In the genomic region with DNA sequence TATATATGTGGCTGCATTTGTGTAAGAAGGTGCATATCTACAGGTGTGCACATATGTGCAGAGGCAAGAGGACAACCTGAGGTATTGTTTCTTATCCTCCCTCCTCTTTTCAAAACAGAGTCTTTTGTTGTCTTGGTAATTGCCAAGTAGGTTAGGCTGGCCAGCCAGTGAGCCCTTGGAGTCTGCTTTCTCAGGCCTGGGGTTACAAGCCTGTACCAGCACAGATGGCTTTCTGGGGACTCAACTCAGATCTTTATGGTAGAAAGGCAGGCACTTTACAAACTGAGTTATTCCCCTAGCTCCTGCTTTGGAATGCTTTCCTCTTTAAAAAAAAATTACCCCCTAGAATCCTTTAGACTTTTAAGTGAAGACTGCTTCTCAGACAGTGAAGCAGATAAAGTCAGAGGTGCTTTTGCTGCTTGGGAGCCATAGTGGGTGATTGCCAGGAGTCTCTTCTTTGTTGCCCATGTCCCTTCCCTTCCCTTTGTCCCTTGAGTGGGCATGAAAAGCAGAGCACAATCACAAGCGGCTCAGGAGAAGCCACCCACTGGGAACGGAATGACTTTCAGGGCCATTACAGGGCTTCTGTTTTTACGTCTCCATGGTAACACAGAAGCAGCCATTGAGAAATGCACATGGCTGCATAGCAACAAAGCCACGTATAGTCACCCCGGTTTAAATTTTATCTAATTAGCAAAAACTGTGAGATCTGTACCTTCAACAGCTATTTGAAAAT, we compare ENCODE assay signal across 12 mouse cellular contexts. TPM values are rescaled to one million over a fixed set of nuclear protein-coding genes. Genes with fewer than 3 reads are reported as not detected.
DNase-seq lines count a peak whose midpoint lies in the region; ATAC-seq and TF ChIP-seq lines count a peak whose summit lies in the region.
"Had no signal": no experiment of that assay in that cellular context is flagged by ENCODE, and none has a peak within 500 bp of the region (broad histone marks: within the 10 kb centered on the region; RNA-seq: fewer than 3 reads in every experiment).

No protein-coding gene starts in this region.

- no peak overlapping the region for H3K27ac ChIP-seq in lung, embryonic 15.5 days
- peak overlapping the region; percentile 74 for H3K27ac ChIP-seq in forebrain, embryonic 12.5 days
- peak overlapping the region; percentile 83 for H3K27ac ChIP-seq in limb, embryonic 10.5 days
- H3K27ac ChIP-seq in layer of hippocampus, adult 2 months: no peak overlapping the region

- no peak overlapping the region for H3K9ac ChIP-seq in lung, embryonic 15.5 days
- no peak overlapping the region for H3K9ac ChIP-seq in forebrain, embryonic 12.5 days

- H3K9me3 ChIP-seq in lung, embryonic 15.5 days: no peaks in the 10 kb centered on the region; the same call in 1 of the 2 replicates
- peaks cover 4% of the 10 kb centered on the region; the same call in 1 of the 2 replicates for H3K9me3 ChIP-seq in forebrain, embryonic 12.5 days
- H3K9me3 ChIP-seq in limb, embryonic 10.5 days (replicated peaks): no peaks in the 10 kb centered on the region
- H3K9me3 ChIP-seq: G1E had no signal

- no peak for TF ChIP-seq CTCF in layer of hippocampus, adult 2 months (conservative IDR thresholded peaks at IDR 0.05)

- ATAC-seq in lung, embryonic 15.5 days (ENCODE audit: borderline replicate concordance, extremely low read depth, low FRiP score, low TSS enrichment): no peak; the same call in 1 of the 2 replicates
- peak; percentile 95 for ATAC-seq in forebrain, embryonic 12.5 days (ENCODE audit: low FRiP score)

- no peak for DNase-seq in lung, postnatal 10 days
- peak; percentile 51 for DNase-seq in limb, embryonic 10.5 days (ENCODE audit: low spot score)
- DNase-seq in retina, embryonic 14.5 days (ENCODE audit: low spot score): peak; percentile 83
- no peak for DNase-seq in left cerebral cortex, adult 9 months (ENCODE audit: low spot score in 2 of 2)
- DNase-seq in layer of hippocampus, adult 11-12 months (ENCODE audit: low spot score): no peak
- no peak for DNase-seq in layer of hippocampus, adult 2 months (ENCODE audit: low spot score in 2 of 2)
- DNase-seq: gastrocnemius, postnatal 10 days; kidney, postnatal 36 days had no signal

- H3K4me1 ChIP-seq in lung, embryonic 15.5 days: 0 out of 2 replicates have a peak, but pooled peaks cover 7% of the 10 kb centered on the region
- peaks cover 17% of the 10 kb centered on the region for H3K4me1 ChIP-seq in forebrain, embryonic 12.5 days
- H3K4me1 ChIP-seq in limb, embryonic 10.5 days: peaks cover 12% of the 10 kb centered on the region
- H3K4me1 ChIP-seq: megakaryocyte, embryonic 14.5 days had no signal

- 0 out of 2 replicates have a peak overlapping the region, but pooled peaks have one; percentile 16 for H3K4me2 ChIP-seq in lung, embryonic 15.5 days
- peak overlapping the region; percentile 40 for H3K4me2 ChIP-seq in forebrain, embryonic 12.5 days

- H3K36me3 ChIP-seq in lung, embryonic 15.5 days: no peaks in the 10 kb centered on the region
- H3K36me3 ChIP-seq in forebrain, embryonic 12.5 days (replicated peaks): no peaks in the 10 kb centered on the region
- no peaks in the 10 kb centered on the region for H3K36me3 ChIP-seq in limb, embryonic 10.5 days
- H3K36me3 ChIP-seq: G1E had no signal

- no peaks in the 10 kb centered on the region for H3K27me3 ChIP-seq in lung, embryonic 15.5 days
- peaks cover 31% of the 10 kb centered on the region for H3K27me3 ChIP-seq in forebrain, embryonic 12.5 days
- H3K27me3 ChIP-seq in limb, embryonic 10.5 days (ENCODE audit: low read depth, poor library complexity, severe bottlenecking): no peaks in the 10 kb centered on the region
- H3K27me3 ChIP-seq: megakaryocyte, embryonic 14.5 days had no signal

- 17% methylated on average over 5 of the region's 5 CpGs for WGBS in lung, embryonic 15.5 days
- 2% methylated on average over 5 of the region's 5 CpGs for WGBS in forebrain, embryonic 12.5 days
- WGBS in limb, embryonic 10.5 days: 11% methylated on average over 5 of the region's 5 CpGs

- H3K4me3 ChIP-seq in lung, embryonic 15.5 days: no peak overlapping the region
- H3K4me3 ChIP-seq in forebrain, embryonic 12.5 days (replicated peaks): peak overlapping the region; percentile 0; the same call in 1 of the 2 replicates
- H3K4me3 ChIP-seq in limb, embryonic 10.5 days: peak overlapping the region; percentile 10; the same call in 1 of the 2 replicates
- no peak overlapping the region for H3K4me3 ChIP-seq in layer of hippocampus, adult 2 months
- H3K4me3 ChIP-seq: megakaryocyte, embryonic 14.5 days had no signal

RNA-seq across cellular contexts. Expression of gene Fmo4, which starts 18.2 kb away (rescaled TPM):
- 1.5 and 1.8 TPM in 2 replicates for polyA plus RNA-seq in lung, embryonic 15.5 days (2015; fragmentation: Nextera tagmentation; extraction: Ambion mirVana)
- polyA plus RNA-seq in forebrain, embryonic 12.5 days (2016; fragmentation: Nextera tagmentation; extraction: Ambion mirVana): 0.23 TPM in 1 of 2 replicates, not detected in the other
- 0.08 TPM in 1 of 2 replicates, not detected in the other for polyA plus RNA-seq in limb, embryonic 10.5 days (2016; fragmentation: Nextera tagmentation; extraction: Ambion mirVana)
- not detected for total RNA-seq in layer of hippocampus, adult 2 months (2021)

RNA-seq across cellular contexts. Expression of gene Fmo1, which starts 34.4 kb away (rescaled TPM):
- polyA plus RNA-seq in lung, embryonic 15.5 days (2015; fragmentation: Nextera tagmentation; extraction: Ambion mirVana): 15.1 and 17.1 TPM in 2 replicates
- 11.0 and 15.9 TPM in 2 replicates for polyA plus RNA-seq in forebrain, embryonic 12.5 days (2016; fragmentation: Nextera tagmentation; extraction: Ambion mirVana)
- 1.6 and 2.1 TPM in 2 replicates for polyA plus RNA-seq in limb, embryonic 10.5 days (2016; fragmentation: Nextera tagmentation; extraction: Ambion mirVana)
- 10 to 100 TPM in 1 of 2 experiments, 1 to 10 TPM in 1; 7.5 to 13.5 TPM for total RNA-seq in layer of hippocampus, adult 2 months (2021)
- polyA plus RNA-seq: G1E had no signal

Comparison
In these comparisons a context has a peak if more than half of its experiments do, and no peak if none do; other contexts are left out.
1. H3K27ac ChIP-seq: peak in forebrain, embryonic 12.5 days (single experiment) and limb, embryonic 10.5 days (single experiment); none in lung, embryonic 15.5 days (single experiment) and layer of hippocampus, adult 2 months (single experiment).
2. H3K4me3 ChIP-seq: peak in forebrain, embryonic 12.5 days (single experiment) and limb, embryonic 10.5 days (single experiment); none in lung, embryonic 15.5 days (single experiment) and layer of hippocampus, adult 2 months (single experiment).
3. DNase-seq: peak in limb, embryonic 10.5 days (single experiment) and retina, embryonic 14.5 days (single experiment); none in lung, postnatal 10 days (single experiment), left cerebral cortex, adult 9 months (0 of 2), layer of hippocampus, adult 11-12 months (single experiment) and layer of hippocampus, adult 2 months (0 of 2).